Comparison of ENCODE assay signal across 8 mouse cellular contexts in the genomic region with DNA sequence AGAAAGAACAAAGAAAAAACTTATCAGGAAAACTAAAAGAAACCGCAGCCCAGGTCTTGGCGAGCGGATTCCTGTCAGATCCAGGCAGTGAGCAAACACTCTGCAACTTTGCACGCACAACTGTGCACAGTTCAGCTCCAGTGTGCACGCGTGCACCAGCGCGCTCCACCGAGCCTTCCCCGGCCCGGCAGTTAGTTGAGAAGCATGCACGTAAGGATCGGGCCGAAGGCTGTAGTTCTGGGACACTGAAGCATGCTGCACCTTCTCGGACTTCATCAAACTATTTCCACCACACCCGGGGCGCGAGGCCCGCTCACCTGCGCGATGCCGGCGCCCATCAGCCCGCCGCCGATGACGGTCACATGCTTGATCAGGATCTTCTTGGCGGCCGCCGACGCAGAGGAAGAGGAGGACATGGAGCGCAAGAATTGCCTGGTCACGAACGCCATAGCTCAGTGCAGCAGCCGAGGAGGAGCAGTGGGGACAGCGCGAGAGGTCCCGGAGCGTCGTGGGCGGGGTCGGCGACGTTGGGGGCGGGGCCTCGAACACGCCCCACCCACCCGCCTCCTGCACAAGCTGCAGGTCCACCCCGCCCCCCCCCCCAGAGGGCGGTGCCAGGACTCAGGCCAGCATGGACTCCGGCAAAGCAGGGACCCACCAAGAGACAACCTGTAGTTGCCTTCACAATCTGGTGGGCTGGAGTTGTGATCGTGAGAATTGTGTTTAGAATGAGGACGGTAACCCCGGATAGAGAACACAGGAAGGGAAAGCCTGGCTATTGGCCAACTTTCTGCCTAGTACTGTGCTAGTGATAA. TPM values are rescaled to one million over a fixed set of nuclear protein-coding genes. Genes with fewer than 3 reads are reported as not detected.
DNase-seq lines count a peak whose midpoint lies in the region; ATAC-seq and TF ChIP-seq lines count a peak whose summit lies in the region.

Gene Hadh, minus strand, starts transcription at position 543 of the 815 bp plus-strand sequence.

- peak within 1 kb of the TSS; percentile 84 for H3K9ac ChIP-seq in heart, embryonic 15.5 days
- H3K9ac ChIP-seq in liver, embryonic 14.5 days (replicated peaks): peak within 1 kb of the TSS; percentile 62
- peak within 1 kb of the TSS; percentile 66 for H3K9ac ChIP-seq in neural tube, embryonic 11.5 days (ENCODE audit: low read length)
- peak within 1 kb of the TSS; percentile 84 for H3K9ac ChIP-seq in stomach, postnatal 0 days (ENCODE audit: low read length)

- no peaks in the 10 kb centered on the region for H3K9me3 ChIP-seq in forebrain, embryonic 10.5 days
- H3K9me3 ChIP-seq in heart, embryonic 15.5 days (replicated peaks): no peaks in the 10 kb centered on the region
- no peaks in the 10 kb centered on the region for H3K9me3 ChIP-seq in liver, embryonic 14.5 days (ENCODE audit: control insufficient read depth, low read length)
- H3K9me3 ChIP-seq in neural tube, embryonic 11.5 days (ENCODE audit: control insufficient read depth, low read length): no peaks in the 10 kb centered on the region
- H3K9me3 ChIP-seq in stomach, postnatal 0 days (ENCODE audit: control insufficient read depth, low read length): no peaks in the 10 kb centered on the region

- peak; percentile 80 for ATAC-seq in CD4-positive, CD25-positive, alpha-beta regulatory T cell, adult 4 months
- peak; percentile 93 for ATAC-seq in heart, embryonic 15.5 days (replicated peaks; ENCODE audit: insufficient number of reproducible peaks, insufficient read depth, low FRiP score, low read depth)
- ATAC-seq in liver, embryonic 14.5 days (ENCODE audit: insufficient read depth): peak; percentile 84
- peak; percentile 93 for ATAC-seq in neural tube, embryonic 11.5 days (ENCODE audit: insufficient read depth, low FRiP score, low TSS enrichment)
- ATAC-seq in stomach, postnatal 0 days (ENCODE audit: low FRiP score, low TSS enrichment): peak; percentile 91

- peak within 1 kb of the TSS; percentile 69 for H3K4me3 ChIP-seq in forebrain, embryonic 10.5 days
- H3K4me3 ChIP-seq in heart, embryonic 15.5 days: peak within 1 kb of the TSS; percentile 84
- peak within 1 kb of the TSS; percentile 70 to 73 for H3K4me3 ChIP-seq in liver, embryonic 14.5 days (ENCODE audit: insufficient read depth in 1 of 2, low read depth in 2 of 2, low read length in 2 of 2)
- peak within 1 kb of the TSS; percentile 63 for H3K4me3 ChIP-seq in neural tube, embryonic 11.5 days (ENCODE audit: low read depth, low read length)
- peak within 1 kb of the TSS; percentile 80 for H3K4me3 ChIP-seq in stomach, postnatal 0 days (ENCODE audit: low read depth, low read length)

- H3K27ac ChIP-seq in forebrain, embryonic 10.5 days: peak within 1 kb of the TSS; percentile 85
- H3K27ac ChIP-seq in heart, embryonic 15.5 days: peak within 1 kb of the TSS; percentile 93
- no peak within 1 kb of the TSS for H3K27ac ChIP-seq in liver, embryonic 14.5 days
- no peak within 1 kb of the TSS for H3K27ac ChIP-seq in neural tube, embryonic 11.5 days (ENCODE audit: low read depth, low read length)
- H3K27ac ChIP-seq in stomach, postnatal 0 days (replicated peaks): peak within 1 kb of the TSS; percentile 94

- TF ChIP-seq CTCF in liver, embryonic 14.5 days (IDR thresholded peaks at IDR 0.05; ENCODE audit: low read depth): no peak
- TF ChIP-seq CTCF in stomach, postnatal 0 days (IDR thresholded peaks at IDR 0.05; ENCODE audit: low read depth): no peak

- no peak for TF ChIP-seq EP300 in liver, embryonic 14.5 days (IDR thresholded peaks at IDR 0.05; ENCODE audit: low read depth)
- no peak for TF ChIP-seq EP300 in stomach, postnatal 0 days (optimal IDR thresholded peaks at IDR 0.05)

- peak within 1 kb of the TSS; percentile 68 for H3K4me2 ChIP-seq in heart, embryonic 15.5 days
- H3K4me2 ChIP-seq in liver, embryonic 14.5 days (ENCODE audit: low read depth): peak within 1 kb of the TSS; percentile 85
- H3K4me2 ChIP-seq in neural tube, embryonic 11.5 days (ENCODE audit: low read depth): peak within 1 kb of the TSS; percentile 58
- peak within 1 kb of the TSS; percentile 84 for H3K4me2 ChIP-seq in stomach, postnatal 0 days (replicated peaks; ENCODE audit: low read depth)

- DNase-seq in c-Kit-negative CD71-positive TER-119-positive erythroid progenitor cells, embryonic 14.5 days (ENCODE audit: low read depth, low spot score): peak; percentile 30
- peak; percentile 88 for DNase-seq in forebrain, embryonic 10.5 days (ENCODE audit: extremely low spot score, low spot score)
- peak; percentile 88 to 93 for DNase-seq in kidney, postnatal 25 days
- peak; percentile 52 to 66 (median 58) for DNase-seq in liver, embryonic 14.5 days (ENCODE audit: low read depth in 3 of 3, low spot score in 3 of 3)
- peak; percentile 93 for DNase-seq in neural tube, embryonic 11.5 days (ENCODE audit: low spot score)
- peak; percentile 95 for DNase-seq in stomach, postnatal 0 days (ENCODE audit: low spot score)

- H3K27me3 ChIP-seq in forebrain, embryonic 10.5 days (ENCODE audit: poor library complexity, severe bottlenecking): no peaks in the 10 kb centered on the region; the same call in 1 of the 2 replicates
- no peaks in the 10 kb centered on the region for H3K27me3 ChIP-seq in heart, embryonic 15.5 days
- no peaks in the 10 kb centered on the region for H3K27me3 ChIP-seq in liver, embryonic 14.5 days (ENCODE audit: control insufficient read depth, insufficient read depth, low read length)
- H3K27me3 ChIP-seq in neural tube, embryonic 11.5 days (ENCODE audit: control insufficient read depth, insufficient read depth, low read length): no peaks in the 10 kb centered on the region
- no peaks in the 10 kb centered on the region for H3K27me3 ChIP-seq in stomach, postnatal 0 days (ENCODE audit: control insufficient read depth, insufficient read depth, low read length)

- under 1% methylated on average over 54 of the region's 54 CpGs for WGBS in forebrain, embryonic 10.5 days
- under 1% methylated on average over 53 of the region's 54 CpGs for WGBS in heart, embryonic 15.5 days
- under 1% methylated on average over 53 of the region's 54 CpGs for WGBS in liver, embryonic 14.5 days (ENCODE audit: insufficient replicate concordance)
- under 1% methylated on average over 46 of the region's 54 CpGs for WGBS in neural tube, embryonic 11.5 days
- WGBS in stomach, postnatal 0 days: under 1% methylated on average over 49 of the region's 54 CpGs

- H3K4me1 ChIP-seq in forebrain, embryonic 10.5 days: peaks cover 36% of the 10 kb centered on the region
- peaks cover 41% of the 10 kb centered on the region for H3K4me1 ChIP-seq in heart, embryonic 15.5 days (replicated peaks)
- peaks cover 0 to 21% of the 10 kb centered on the region in 2 experiments; a peak in 3 of 4 replicates for H3K4me1 ChIP-seq in liver, embryonic 14.5 days (replicated peaks; ENCODE audit: control insufficient read depth in 2 of 2, insufficient read depth in 2 of 2, low read length in 1 of 2)
- H3K4me1 ChIP-seq in neural tube, embryonic 11.5 days (ENCODE audit: control insufficient read depth, insufficient read depth, low read length): peaks cover 4% of the 10 kb centered on the region; the same call in 1 of the 2 replicates
- peaks cover 5% of the 10 kb centered on the region; the same call in 1 of the 2 replicates for H3K4me1 ChIP-seq in stomach, postnatal 0 days (replicated peaks; ENCODE audit: control insufficient read depth, insufficient read depth)

- peaks cover 9% of the 10 kb centered on the region for H3K36me3 ChIP-seq in forebrain, embryonic 10.5 days (replicated peaks)
- peaks cover 3% of the 10 kb centered on the region; the same call in 1 of the 2 replicates for H3K36me3 ChIP-seq in heart, embryonic 15.5 days
- no peaks in the 10 kb centered on the region for H3K36me3 ChIP-seq in liver, embryonic 14.5 days (replicated peaks; ENCODE audit: control insufficient read depth, insufficient read depth, low read depth)
- H3K36me3 ChIP-seq in neural tube, embryonic 11.5 days (ENCODE audit: control insufficient read depth, insufficient read depth, low read length): no peaks in the 10 kb centered on the region
- H3K36me3 ChIP-seq in stomach, postnatal 0 days (ENCODE audit: control insufficient read depth, insufficient read depth, low read length): no peaks in the 10 kb centered on the region

RNA-seq across cellular contexts. Expression of gene Hadh, which starts in this region (rescaled TPM):
- 10 to 100 TPM; 78.8 to 91.6 TPM for polyA plus RNA-seq in CD4-positive, CD25-positive, alpha-beta regulatory T cell, adult 4 months (2017; shearing (Covaris generic))
- polyA plus RNA-seq in forebrain, embryonic 10.5 days (2016; fragmentation: Nextera tagmentation; extraction: Ambion mirVana): 87.0 and 92.8 TPM in 2 replicates
- polyA plus RNA-seq in heart, embryonic 15.5 days (2015; fragmentation: Nextera tagmentation; extraction: Ambion mirVana): 155 and 189 TPM in 2 replicates
- polyA plus RNA-seq in liver, embryonic 14.5 days (2012; rRNA removed): 61.1 and 78.3 TPM in 2 replicates
- 98.0 and 109 TPM in 2 replicates for polyA plus RNA-seq in liver, embryonic 14.5 days (2014; fragmentation: Nextera tagmentation; extraction: Ambion mirVana)
- polyA plus RNA-seq in neural tube, embryonic 11.5 days (2014; fragmentation: Nextera tagmentation; extraction: Ambion mirVana): 74.6 and 77.6 TPM in 2 replicates
- 172 and 176 TPM in 2 replicates for polyA plus RNA-seq in stomach, postnatal 0 days (2015; fragmentation: Nextera tagmentation; extraction: Ambion mirVana)

Comparison
In these comparisons a context has a peak if more than half of its experiments do, and no peak if none do; other contexts are left out.
1. DNase-seq: peak in every context shown above with its lines; median percentile 95 in stomach, postnatal 0 days; 93 in neural tube, embryonic 11.5 days; 90 in kidney, postnatal 25 days; 88 in forebrain, embryonic 10.5 days; 58 in liver, embryonic 14.5 days; 30 in c-Kit-negative CD71-positive TER-119-positive erythroid progenitor cells, embryonic 14.5 days.
2. H3K27ac ChIP-seq: peak in forebrain, embryonic 10.5 days (single experiment), heart, embryonic 15.5 days (single experiment) and stomach, postnatal 0 days (single experiment); none in liver, embryonic 14.5 days (single experiment) and neural tube, embryonic 11.5 days (single experiment).
3. Peak in every context shown above with its lines, with median percentiles within 50 percentile points of each other: ATAC-seq, H3K4me3 ChIP-seq, H3K4me2 ChIP-seq and H3K9ac ChIP-seq.